9 mouse cellular contexts compared by ENCODE assay signal in genomic region chr3:87756488-87756887, GRCm38 (mm10). TPM values are rescaled to one million over a fixed set of nuclear protein-coding genes. Genes with fewer than 3 reads are reported as not detected.
DNase-seq lines count a peak whose midpoint lies in the region; ATAC-seq and TF ChIP-seq lines count a peak whose summit lies in the region.
"Had no signal": no experiment of that assay in that cellular context is flagged by ENCODE, and none has a peak within 500 bp of the region (broad histone marks: within the 10 kb centered on the region; RNA-seq: fewer than 3 reads in every experiment).

No protein-coding gene starts in this region.

- peak; percentile 14 to 24 for DNase-seq in cerebellum, adult 2 months
- no peak for DNase-seq in cerebellum, adult 11 months
- DNase-seq in lung, postnatal 10 days: no peak
- no peak for DNase-seq in hindbrain, embryonic 14.5 days (ENCODE audit: low spot score)
- no peak for DNase-seq in midbrain, postnatal 0 days (ENCODE audit: low spot score)
- DNase-seq in frontal cortex, postnatal 10 days (ENCODE audit: low spot score in 2 of 2): no peak

- no peaks in the 10 kb centered on the region for H3K9me3 ChIP-seq in lung, embryonic 15.5 days
- no peaks in the 10 kb centered on the region for H3K9me3 ChIP-seq in hindbrain, embryonic 14.5 days (ENCODE audit: control insufficient read depth, low read length)
- no peaks in the 10 kb centered on the region for H3K9me3 ChIP-seq in midbrain, postnatal 0 days (ENCODE audit: low read length)

- H3K4me2 ChIP-seq in lung, embryonic 15.5 days: peak overlapping the region; percentile 47
- peak overlapping the region; percentile 56 for H3K4me2 ChIP-seq in hindbrain, embryonic 14.5 days (replicated peaks)
- peak overlapping the region; percentile 57 for H3K4me2 ChIP-seq in midbrain, postnatal 0 days (ENCODE audit: low read depth, low read length, poor library complexity, severe bottlenecking)

- no peak overlapping the region for H3K9ac ChIP-seq in lung, embryonic 15.5 days
- peak overlapping the region; percentile 53 for H3K9ac ChIP-seq in hindbrain, embryonic 14.5 days
- H3K9ac ChIP-seq in midbrain, postnatal 0 days (replicated peaks; ENCODE audit: low read length, poor library complexity, severe bottlenecking): peak overlapping the region; percentile 52

- no peak for TF ChIP-seq CTCF in cerebellum, adult 2 months (IDR thresholded peaks at IDR 0.05; ENCODE audit: borderline replicate concordance, insufficient read depth, low read depth, low read length)
- TF ChIP-seq CTCF in midbrain, postnatal 0 days (IDR thresholded peaks at IDR 0.05): no peak

- peaks cover 25% of the 10 kb centered on the region for H3K36me3 ChIP-seq in lung, embryonic 15.5 days
- H3K36me3 ChIP-seq in hindbrain, embryonic 14.5 days (replicated peaks; ENCODE audit: control insufficient read depth, insufficient read depth): no peaks in the 10 kb centered on the region
- no peaks in the 10 kb centered on the region for H3K36me3 ChIP-seq in midbrain, postnatal 0 days (ENCODE audit: insufficient read depth, low read length)

- H3K4me1 ChIP-seq in cerebellum, adult 2 months (ENCODE audit: control insufficient read depth, insufficient read depth, low read length): no peaks in the 10 kb centered on the region
- peaks cover 16% of the 10 kb centered on the region for H3K4me1 ChIP-seq in lung, embryonic 15.5 days
- H3K4me1 ChIP-seq in hindbrain, embryonic 14.5 days (replicated peaks; ENCODE audit: control insufficient read depth, insufficient read depth, low read length): 0 out of 2 replicates have a peak, but pooled peaks cover 6% of the 10 kb centered on the region
- H3K4me1 ChIP-seq in midbrain, postnatal 0 days (ENCODE audit: insufficient read depth, low read length): no peaks in the 10 kb centered on the region

- no peaks in the 10 kb centered on the region for H3K27me3 ChIP-seq in cerebellum, adult 2 months (ENCODE audit: control insufficient read depth, insufficient read depth, low read length)
- no peaks in the 10 kb centered on the region for H3K27me3 ChIP-seq in lung, embryonic 15.5 days
- H3K27me3 ChIP-seq in hindbrain, embryonic 14.5 days (ENCODE audit: control insufficient read depth, insufficient read depth, low read length): no peaks in the 10 kb centered on the region
- H3K27me3 ChIP-seq in midbrain, postnatal 0 days (ENCODE audit: insufficient read depth, low read length): peaks cover 7% of the 10 kb centered on the region; the same call in 1 of the 2 replicates

- peak overlapping the region; percentile 48 for H3K4me3 ChIP-seq in cerebellum, adult 2 months (replicated peaks; ENCODE audit: insufficient read depth, low read depth, low read length)
- no peak overlapping the region for H3K4me3 ChIP-seq in lung, embryonic 15.5 days
- peak overlapping the region; percentile 21; the same call in 1 of the 2 replicates for H3K4me3 ChIP-seq in hindbrain, embryonic 14.5 days (replicated peaks; ENCODE audit: low read length)
- H3K4me3 ChIP-seq in midbrain, postnatal 0 days (ENCODE audit: low read depth, low read length): peak overlapping the region; percentile 30; the same call in 1 of the 2 replicates

- WGBS in cerebellum, adult 2 months: 47% methylated on average over 20 of the region's 20 CpGs
- 57% methylated on average over 20 of the region's 20 CpGs for WGBS in lung, embryonic 15.5 days
- WGBS in hindbrain, embryonic 14.5 days: 45% methylated on average over 20 of the region's 20 CpGs
- 51% methylated on average over 20 of the region's 20 CpGs for WGBS in midbrain, postnatal 0 days

- TF ChIP-seq POLR2A in cerebellum, adult 2 months (IDR thresholded peaks at IDR 0.05; ENCODE audit: borderline replicate concordance, insufficient read depth, low read length): no peak

- no peak overlapping the region for H3K27ac ChIP-seq in cerebellum, adult 2 months (ENCODE audit: insufficient read depth, low read length)
- no peak overlapping the region for H3K27ac ChIP-seq in lung, embryonic 15.5 days
- no peak overlapping the region for H3K27ac ChIP-seq in hindbrain, embryonic 14.5 days
- H3K27ac ChIP-seq in midbrain, postnatal 0 days (ENCODE audit: low read depth, low read length): no peak overlapping the region

- no peak for ATAC-seq in lung, embryonic 15.5 days (ENCODE audit: borderline replicate concordance, extremely low read depth, low FRiP score, low TSS enrichment)
- ATAC-seq in hindbrain, embryonic 14.5 days (ENCODE audit: low FRiP score): no peak
- ATAC-seq in midbrain, postnatal 0 days (ENCODE audit: low FRiP score): 0 out of 2 replicates have a peak, but pooled peaks have one; percentile 6
- ATAC-seq in megakaryocyte-erythroid progenitor cell, adult 5-6 weeks (replicated peaks; ENCODE audit: low FRiP score, low TSS enrichment, poor library complexity, severe bottlenecking): no peak

RNA-seq across cellular contexts. Expression of gene Lrrc71, which starts 8.1 kb away (rescaled TPM):
- polyA plus RNA-seq in cerebellum, adult 2 months (2012; rRNA removed): 0.47 and 0.70 TPM in 2 replicates
- polyA plus RNA-seq in lung, embryonic 15.5 days (2015; fragmentation: Nextera tagmentation; extraction: Ambion mirVana): 1.3 and 1.6 TPM in 2 replicates
- polyA plus RNA-seq in hindbrain, embryonic 14.5 days (2014; fragmentation: Nextera tagmentation; extraction: Ambion mirVana): 0.54 and 0.89 TPM in 2 replicates
- 0.66 and 1.2 TPM in 2 replicates for total RNA-seq in midbrain, postnatal 0 days (2014; rRNA removed)
- 0.96 and 1.3 TPM in 2 replicates for polyA plus RNA-seq in midbrain, postnatal 0 days (2015; fragmentation: Nextera tagmentation; extraction: Ambion mirVana)
- total RNA-seq in megakaryocyte-erythroid progenitor cell, adult 5-6 weeks (2014; fragmentation: Nextera tagmentation): not detected in 2 replicates
- total RNA-seq in megakaryocyte-erythroid progenitor cell, adult 5-6 weeks (2017): 0.23 TPM in 1 of 2 replicates, not detected in the other

RNA-seq across cellular contexts. Expression of gene Ntrk1, which starts 38.5 kb away (rescaled TPM):
- polyA plus RNA-seq in cerebellum, adult 2 months (2012; rRNA removed): 2.5 and 2.8 TPM in 2 replicates
- 1.2 and 2.5 TPM in 2 replicates for polyA plus RNA-seq in lung, embryonic 15.5 days (2015; fragmentation: Nextera tagmentation; extraction: Ambion mirVana)
- polyA plus RNA-seq in hindbrain, embryonic 14.5 days (2014; fragmentation: Nextera tagmentation; extraction: Ambion mirVana): 1.7 and 4.3 TPM in 2 replicates
- total RNA-seq in midbrain, postnatal 0 days (2014; rRNA removed): 1.1 and 2.4 TPM in 2 replicates
- polyA plus RNA-seq in midbrain, postnatal 0 days (2015; fragmentation: Nextera tagmentation; extraction: Ambion mirVana): 1.7 and 1.8 TPM in 2 replicates
- total RNA-seq in megakaryocyte-erythroid progenitor cell, adult 5-6 weeks (2014; fragmentation: Nextera tagmentation): not detected in 2 replicates
- total RNA-seq in megakaryocyte-erythroid progenitor cell, adult 5-6 weeks (2017): not detected in 2 replicates
- polyA plus RNA-seq: Patski had no signal

RNA-seq across cellular contexts. Expression of gene Insrr, which starts 40.3 kb away (rescaled TPM):
- polyA plus RNA-seq in cerebellum, adult 2 months (2012; rRNA removed): 1.3 and 1.4 TPM in 2 replicates
- polyA plus RNA-seq in lung, embryonic 15.5 days (2015; fragmentation: Nextera tagmentation; extraction: Ambion mirVana): 0.09 and 0.16 TPM in 2 replicates
- 0.52 and 1.3 TPM in 2 replicates for polyA plus RNA-seq in hindbrain, embryonic 14.5 days (2014; fragmentation: Nextera tagmentation; extraction: Ambion mirVana)
- total RNA-seq in midbrain, postnatal 0 days (2014; rRNA removed): 0.16 and 0.42 TPM in 2 replicates
- polyA plus RNA-seq in midbrain, postnatal 0 days (2015; fragmentation: Nextera tagmentation; extraction: Ambion mirVana): 0.25 and 0.27 TPM in 2 replicates
- not detected in 2 replicates for total RNA-seq in megakaryocyte-erythroid progenitor cell, adult 5-6 weeks (2014; fragmentation: Nextera tagmentation)
- 0.15 TPM in 1 of 2 replicates, not detected in the other for total RNA-seq in megakaryocyte-erythroid progenitor cell, adult 5-6 weeks (2017)

Comparison
In these comparisons a context has a peak if more than half of its experiments do, and no peak if none do; other contexts are left out.
1. DNase-seq: peak in cerebellum, adult 2 months (2 of 2); none in cerebellum, adult 11 months (single experiment), lung, postnatal 10 days (single experiment), hindbrain, embryonic 14.5 days (single experiment), midbrain, postnatal 0 days (single experiment) and frontal cortex, postnatal 10 days (0 of 2).
2. Peak in every context shown above with its lines, with median percentiles within 50 percentile points of each other: H3K4me2 ChIP-seq.